Mouse (Mus musculus): ENCODE measurements around the gene Eif2b4.

The Eif2b4 gene

DNA sequence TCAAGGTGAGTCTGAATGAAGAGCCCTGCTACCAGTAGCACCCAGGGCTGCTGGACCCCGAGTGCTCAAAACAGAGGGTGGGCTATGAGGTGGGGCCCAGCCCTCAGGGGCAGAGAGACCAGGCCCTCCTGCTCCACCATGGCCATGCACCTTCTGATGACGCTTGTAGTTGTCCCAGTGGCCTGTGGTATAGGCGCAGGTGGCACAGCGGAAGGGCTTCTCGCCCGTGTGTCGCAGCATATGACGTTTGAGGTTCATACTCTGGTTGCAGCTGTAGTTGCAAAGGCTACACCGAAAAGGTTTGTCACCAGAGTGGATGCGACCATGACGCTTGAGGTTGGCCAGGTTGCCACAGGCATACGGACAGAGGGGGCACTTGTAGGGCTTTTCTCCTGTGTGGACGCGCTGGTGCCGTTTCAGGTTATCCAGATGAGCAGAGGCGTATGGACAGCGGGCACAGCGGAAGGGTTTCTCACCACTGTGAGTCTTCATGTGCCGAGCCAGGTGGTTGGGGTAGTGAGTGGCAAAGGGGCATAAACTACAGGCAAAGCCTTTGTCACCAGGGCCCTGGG, 6.2 kb upstream of the Eif2b4 start:
- DNase-seq: peak; percentile 38

- no peak for DNase-seq
These were observed 5.5 kb upstream of the Eif2b4 start for GRCm38 (mm10) chr5:31198616-31199320.

DNA sequence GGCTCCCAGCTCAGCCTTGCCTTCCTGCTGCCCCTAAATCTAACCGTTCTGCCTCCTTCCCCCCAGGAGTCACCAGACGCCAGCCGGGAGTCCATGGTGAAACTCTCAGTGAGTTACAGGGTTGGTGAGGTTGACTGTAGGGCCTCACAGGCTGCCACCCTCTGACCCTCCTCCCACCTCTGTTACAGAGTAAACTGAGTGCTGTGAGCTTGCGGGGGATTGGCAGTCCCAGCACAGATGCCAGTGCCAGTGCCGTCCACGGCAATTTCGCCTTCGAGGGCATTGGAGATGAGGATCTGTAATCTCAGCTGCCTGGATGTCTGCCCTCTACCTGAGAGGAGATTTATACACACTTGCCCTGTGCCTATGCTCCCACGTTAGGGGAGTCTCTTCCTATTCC, 4.9 kb upstream of the Eif2b4 start:
- DNase-seq: peak; percentile 33

DNA sequence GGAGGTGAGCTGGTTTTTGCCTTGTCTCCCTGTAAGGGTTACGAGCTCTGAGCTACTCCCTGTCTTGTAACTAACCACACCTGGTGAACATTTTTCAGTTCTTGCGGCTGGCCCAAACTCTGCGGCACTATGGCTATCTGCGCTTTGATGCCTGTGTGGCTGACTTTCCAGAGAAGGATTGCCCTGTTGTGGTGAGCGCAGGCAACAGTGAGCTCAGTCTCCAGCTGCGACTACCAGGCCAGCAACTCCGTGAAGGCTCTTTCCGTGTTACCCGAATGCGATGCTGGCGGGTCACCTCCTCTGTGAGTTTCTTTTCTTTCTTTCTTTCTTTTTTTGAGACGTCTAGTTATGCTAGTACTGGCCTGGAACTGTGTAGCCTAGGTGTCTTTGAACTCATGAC, 3.8 kb upstream of the Eif2b4 start:
- DNase-seq: no peak

- DNase-seq: no peak
These were observed 3.0 kb upstream of the Eif2b4 start for GRCm38 (mm10) chr5:31196207-31196606.

- no peak for DNase-seq
These were observed 2.4 kb upstream of the Eif2b4 start for GRCm38 (mm10) chr5:31195671-31196070.

GRCm38 (mm10) chr5:31194486-31195485, 1.6 kb upstream of the Eif2b4 start:
- peak; percentile 41 for DNase-seq

- DNase-seq: no peak
These were observed 526 bp upstream of the Eif2b4 start for GRCm38 (mm10) chr5:31193631-31194281.

- DNase-seq: no peak
These were observed 938 bp downstream of the Eif2b4 start for GRCm38 (mm10) chr5:31192045-31192938.

GRCm38 (mm10) chr5:31190201-31190600, 3.0 kb downstream of the Eif2b4 start:
- peak; percentile 36 for DNase-seq

- DNase-seq: no peak
These were observed 4.9 kb downstream of the Eif2b4 start for GRCm38 (mm10) chr5:31188223-31188840.

DNA sequence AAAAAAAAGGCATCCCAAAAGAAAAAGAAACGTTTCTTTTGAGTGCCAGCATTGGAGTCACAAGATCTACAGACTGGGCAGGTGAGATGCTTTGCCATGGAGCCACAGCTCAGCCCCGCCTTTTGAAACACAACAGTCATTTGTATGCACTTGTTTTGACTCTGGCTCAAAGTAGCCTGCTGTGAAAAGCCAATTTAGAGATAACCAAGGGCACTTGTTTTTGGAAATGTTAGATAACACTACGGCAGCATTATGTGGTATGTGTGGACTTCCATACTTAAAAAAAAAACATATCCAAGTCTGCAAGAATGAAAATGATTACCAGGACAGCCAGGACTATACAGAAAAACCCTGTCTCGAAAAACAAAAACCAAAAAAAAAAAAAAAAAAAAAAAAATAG, 9.6 kb downstream of the Eif2b4 start:
- DNase-seq: no peak

- no peak for DNase-seq
These were observed 12.0 kb downstream of the Eif2b4 start for GRCm38 (mm10) chr5:31181183-31181770.

- peak; percentile 98 for DNase-seq
These were observed 13.2 kb downstream of the Eif2b4 start, which contains the start of the genes Gm29609 and Gtf3c2 for GRCm38 (mm10) chr5:31179766-31180630. TSS of gene Gm29609 (minus strand) at chr5:31179911. TSS of gene Gtf3c2 (minus strand) at chr5:31180144.

DNA sequence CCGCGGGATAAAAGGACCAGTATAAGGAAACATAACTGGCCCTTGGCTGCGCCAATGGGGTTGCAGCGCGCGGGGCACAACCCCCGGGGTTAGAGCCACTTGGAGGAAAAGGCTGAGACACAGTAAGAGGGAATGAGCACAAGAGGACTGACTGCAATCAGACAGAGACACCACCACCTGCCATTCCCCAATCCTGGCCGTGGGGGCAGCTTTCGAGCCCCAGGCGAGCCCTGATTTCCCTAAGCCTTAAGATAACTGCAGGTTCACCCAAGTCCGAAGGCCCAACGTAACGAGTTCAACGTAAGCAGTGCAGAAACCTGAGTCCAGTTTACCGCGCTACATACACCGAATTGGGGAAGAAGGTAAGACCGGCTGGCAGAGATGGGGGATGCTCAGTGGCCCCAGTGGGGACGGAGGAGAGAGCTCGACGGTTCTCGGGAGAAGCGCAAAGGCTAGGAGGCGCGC, 13.9 kb downstream of the Eif2b4 start:
- no peak for DNase-seq

DNA sequence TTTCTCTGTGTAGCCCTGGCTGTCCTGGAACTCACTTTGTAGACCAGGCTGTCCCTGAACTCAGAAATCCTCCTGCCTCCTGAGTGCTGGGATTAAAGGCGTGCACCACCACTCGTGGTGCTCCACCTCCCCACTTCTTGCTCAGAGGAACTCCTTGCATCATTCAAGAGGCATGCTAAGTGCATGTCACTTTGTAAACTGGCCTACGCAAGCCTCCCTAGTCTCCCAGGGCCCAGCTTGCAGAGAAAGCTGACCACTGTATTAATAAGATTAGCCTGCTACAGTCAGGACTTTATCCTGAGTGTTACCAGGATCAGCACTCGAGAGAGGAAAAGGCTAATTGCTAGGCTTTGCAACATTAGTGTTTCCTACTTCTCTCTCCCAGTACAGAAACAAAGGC, 24.6 kb downstream of the Eif2b4 start:
- no peak for DNase-seq

DNA sequence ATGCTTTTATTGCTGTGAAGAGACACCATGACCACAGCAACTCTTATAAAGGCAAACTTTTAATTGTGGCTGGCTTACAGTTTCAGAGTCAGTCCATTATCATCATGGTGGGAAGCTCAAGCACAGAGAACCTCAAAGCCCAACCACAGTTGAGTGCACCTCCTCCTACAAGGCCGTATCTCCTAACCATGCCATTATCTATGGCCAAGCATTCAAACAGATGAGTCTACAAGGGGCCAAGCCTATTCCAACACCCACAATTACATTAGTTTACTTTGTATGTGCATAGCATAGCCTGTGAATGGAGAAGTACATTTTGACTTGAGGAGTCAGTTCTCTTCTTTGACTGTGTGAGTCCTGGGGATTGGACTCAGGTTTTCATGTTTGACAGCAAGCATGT, 28.4 kb downstream of the Eif2b4 start:
- DNase-seq: no peak

DNA sequence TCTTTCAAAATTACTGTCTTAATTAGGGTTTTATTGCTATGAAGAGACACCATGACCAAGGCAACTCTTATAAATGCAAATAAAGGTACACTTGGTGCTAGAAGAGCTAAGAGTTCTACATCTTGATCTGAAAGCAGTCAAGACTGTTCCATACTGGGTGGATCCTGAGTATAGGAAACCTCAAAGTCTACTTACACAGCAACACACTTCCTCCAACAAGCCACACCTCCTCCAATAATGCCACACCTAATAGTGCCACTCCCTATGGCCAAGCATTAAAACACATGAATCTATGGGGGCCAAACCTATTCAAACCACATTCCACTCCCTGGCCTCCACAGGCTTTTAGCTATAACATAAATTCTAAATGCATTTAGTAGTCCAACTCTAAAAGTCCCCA, 30.8 kb downstream of the Eif2b4 start:
- no peak for DNase-seq

- peak; percentile 89 for DNase-seq
These were observed 39.1 kb downstream of the Eif2b4 start, which contains the start of gene Mpv17 for GRCm38 (mm10) chr5:31154152-31154553. TSS of gene Mpv17 (minus strand) at chr5:31154251.

Measured in cerebellum, adult 11-12 months (tissue).